Mouse (Mus musculus): ENCODE measurements around the gene Atp6v0a1. TPM values are rescaled to one million over a fixed set of nuclear protein-coding genes. Genes with fewer than 3 reads are reported as not detected.

Atp6v0a1 gene
- polyA plus RNA-seq, 1 experiment from 2014 or later: 45.9 TPM

DNA sequence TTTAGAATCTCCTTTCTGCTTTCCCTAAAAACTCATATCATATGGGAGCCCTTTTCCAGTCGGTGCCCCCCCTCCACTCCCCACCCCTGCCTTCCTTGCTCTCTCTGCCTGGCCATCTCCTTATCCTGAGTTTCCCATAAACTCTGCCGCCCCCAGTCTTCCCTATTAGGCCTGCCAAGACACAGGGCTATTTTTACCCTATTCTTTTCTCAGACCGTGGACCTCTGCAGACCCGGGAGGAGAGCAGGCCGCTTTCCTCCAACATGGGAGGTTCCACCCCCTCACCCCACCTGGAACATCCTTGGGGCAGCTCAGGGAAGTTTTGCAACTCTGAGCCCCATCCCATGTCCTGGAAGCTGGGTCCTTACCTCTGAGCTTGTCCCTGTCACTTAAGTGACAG, 41.9 kb upstream of the Atp6v0a1 start:
- Histone ChIP-seq H3K4me1 (ENCODE audit: control insufficient read depth, insufficient read depth, low read length) (peaks cover 9% of the 10 kb centered on the region; the same call in 1 of the 2 replicates), H3K27ac (ENCODE audit: low read depth, low read length) (no peak overlapping the region), H3K9ac (ENCODE audit: low read length) (no peak overlapping the region), H3K36me3 (ENCODE audit: control insufficient read depth, insufficient read depth, low read length) (no peaks in the 10 kb centered on the region), H3K27me3 (ENCODE audit: control insufficient read depth, insufficient read depth, low read length) (peaks cover 44% of the 10 kb centered on the region), H3K9me3 (ENCODE audit: control insufficient read depth, low read length) (no peaks in the 10 kb centered on the region), H3K4me3 (ENCODE audit: low read depth, low read length) (no peak overlapping the region), H3K4me2 (no peak overlapping the region)
- peak; percentile 28 for DNase-seq (ENCODE audit: low spot score, missing footprints)
- 68% methylated on average over 5 of the region's 5 CpGs for WGBS
- no peak for ATAC-seq (ENCODE audit: low FRiP score)

DNA sequence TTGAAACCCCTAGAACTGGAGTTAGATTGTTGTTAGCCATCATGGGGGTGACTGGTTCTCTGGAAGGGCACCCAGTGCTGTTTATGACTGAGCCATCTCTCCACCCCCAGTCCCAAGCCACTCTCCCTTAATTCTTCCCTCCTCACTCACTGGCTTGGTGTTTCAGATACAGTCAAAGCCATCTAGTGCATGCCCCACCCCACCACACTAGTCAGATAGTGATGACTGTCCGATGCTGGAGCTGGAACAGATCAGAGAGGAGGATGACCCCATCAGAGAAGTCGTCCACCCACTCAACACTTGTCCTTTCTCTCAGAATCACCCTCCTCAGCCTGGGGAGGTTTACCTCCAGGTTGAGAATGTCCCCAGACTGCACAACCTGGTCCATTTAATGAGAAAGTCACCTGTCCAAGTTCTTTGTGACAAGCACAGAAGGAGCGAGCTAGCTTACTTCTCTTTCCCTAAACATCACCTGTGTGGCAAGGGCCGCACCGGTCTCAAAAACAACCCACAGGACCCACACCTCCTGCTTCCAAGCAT, 41.3 kb upstream of the Atp6v0a1 start:
- H3K9ac ChIP-seq (ENCODE audit: low read length): no peak overlapping the region
- no peaks in the 10 kb centered on the region for H3K36me3 ChIP-seq (ENCODE audit: control insufficient read depth, insufficient read depth, low read length)
- H3K27ac ChIP-seq (ENCODE audit: low read depth, low read length): no peak overlapping the region
- peaks cover 46% of the 10 kb centered on the region for H3K27me3 ChIP-seq (ENCODE audit: control insufficient read depth, insufficient read depth, low read length)
- no peak overlapping the region for H3K4me2 ChIP-seq
- 89% methylated on average over 5 of the region's 5 CpGs for WGBS
- peak; percentile 82 for DNase-seq (ENCODE audit: low spot score, missing footprints)
- no peak overlapping the region for H3K4me3 ChIP-seq (ENCODE audit: low read depth, low read length)
- no peaks in the 10 kb centered on the region for H3K9me3 ChIP-seq (ENCODE audit: control insufficient read depth, low read length)
- H3K4me1 ChIP-seq (ENCODE audit: control insufficient read depth, insufficient read depth, low read length): peaks cover 9% of the 10 kb centered on the region; the same call in 1 of the 2 replicates
- no peak for ATAC-seq (ENCODE audit: low FRiP score)

DNA sequence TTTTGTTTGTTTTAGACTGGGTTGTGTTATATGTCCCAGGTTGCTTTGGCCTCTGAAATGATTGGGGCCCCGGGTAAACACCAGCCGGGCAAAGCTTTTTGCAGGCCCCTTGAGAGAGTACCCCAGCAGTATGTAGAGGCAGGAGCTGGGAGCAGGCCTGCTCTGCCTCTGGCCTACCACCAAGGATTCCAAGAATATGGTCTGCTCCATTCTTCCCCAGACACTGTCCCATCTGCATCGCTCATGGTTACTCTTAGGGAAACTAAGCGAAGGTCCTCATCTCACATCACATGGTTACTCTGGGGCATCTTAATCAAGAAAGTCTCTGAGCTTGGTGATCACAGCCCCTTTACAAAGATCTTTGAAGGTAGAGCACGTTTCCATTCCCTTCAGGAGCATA, 40.8 kb upstream of the Atp6v0a1 start:
- no peak overlapping the region for H3K4me2 ChIP-seq

GRCm38 (mm10) chr11:100969189-100969743, 40.0 kb upstream of the Atp6v0a1 start:
- Histone ChIP-seq H3K9me3 (ENCODE audit: control insufficient read depth, low read length) (no peaks in the 10 kb centered on the region), H3K27me3 (ENCODE audit: control insufficient read depth, insufficient read depth, low read length) (peaks cover 46% of the 10 kb centered on the region), H3K4me1 (ENCODE audit: control insufficient read depth, insufficient read depth, low read length) (peaks cover 9% of the 10 kb centered on the region; the same call in 1 of the 2 replicates), H3K27ac (ENCODE audit: low read depth, low read length) (no peak overlapping the region), H3K4me2 (peak overlapping the region; percentile 43), H3K9ac (ENCODE audit: low read length) (peak overlapping the region; percentile 20; the same call in 1 of the 2 replicates), H3K36me3 (ENCODE audit: control insufficient read depth, insufficient read depth, low read length) (no peaks in the 10 kb centered on the region), H3K4me3 (ENCODE audit: low read depth, low read length) (peak overlapping the region; percentile 29)
- WGBS: 6% methylated on average over 30 of the region's 35 CpGs
- no peak for ATAC-seq (ENCODE audit: low FRiP score)
- DNase-seq (ENCODE audit: low spot score, missing footprints): peak; percentile 85

More for the DNA sequence above, 40.8 kb upstream of the Atp6v0a1 start:
- 77% methylated on average over 5 of the region's 5 CpGs for WGBS
- peaks cover 9% of the 10 kb centered on the region; the same call in 1 of the 2 replicates for H3K4me1 ChIP-seq (ENCODE audit: control insufficient read depth, insufficient read depth, low read length)
- H3K27me3 ChIP-seq (ENCODE audit: control insufficient read depth, insufficient read depth, low read length): peaks cover 46% of the 10 kb centered on the region
- H3K9ac ChIP-seq (ENCODE audit: low read length): no peak overlapping the region
- H3K9me3 ChIP-seq (ENCODE audit: control insufficient read depth, low read length): no peaks in the 10 kb centered on the region
- ATAC-seq (ENCODE audit: low FRiP score): no peak
- H3K36me3 ChIP-seq (ENCODE audit: control insufficient read depth, insufficient read depth, low read length): no peaks in the 10 kb centered on the region
- H3K4me3 ChIP-seq (ENCODE audit: low read depth, low read length): no peak overlapping the region
- no peak overlapping the region for H3K27ac ChIP-seq (ENCODE audit: low read depth, low read length)
- DNase-seq (ENCODE audit: low spot score, missing footprints): no peak

GRCm38 (mm10) chr11:100969744-100970556, 39.3 kb upstream of the Atp6v0a1 start:
- Histone ChIP-seq H3K36me3 (ENCODE audit: control insufficient read depth, insufficient read depth, low read length) (no peaks in the 10 kb centered on the region), H3K27ac (ENCODE audit: low read depth, low read length) (no peak overlapping the region), H3K4me2 (peak overlapping the region; percentile 43), H3K9me3 (ENCODE audit: control insufficient read depth, low read length) (no peaks in the 10 kb centered on the region), H3K9ac (ENCODE audit: low read length) (peak overlapping the region; percentile 33), H3K27me3 (ENCODE audit: control insufficient read depth, insufficient read depth, low read length) (peaks cover 46% of the 10 kb centered on the region), H3K4me1 (ENCODE audit: control insufficient read depth, insufficient read depth, low read length) (peaks cover 9% of the 10 kb centered on the region; the same call in 1 of the 2 replicates), H3K4me3 (ENCODE audit: low read depth, low read length) (peak overlapping the region; percentile 29)
- DNase-seq (ENCODE audit: low spot score, missing footprints) (peak; percentile 94), ATAC-seq (ENCODE audit: low FRiP score) (no peak)
- under 1% methylated on average over 65 of the region's 65 CpGs for WGBS

DNA sequence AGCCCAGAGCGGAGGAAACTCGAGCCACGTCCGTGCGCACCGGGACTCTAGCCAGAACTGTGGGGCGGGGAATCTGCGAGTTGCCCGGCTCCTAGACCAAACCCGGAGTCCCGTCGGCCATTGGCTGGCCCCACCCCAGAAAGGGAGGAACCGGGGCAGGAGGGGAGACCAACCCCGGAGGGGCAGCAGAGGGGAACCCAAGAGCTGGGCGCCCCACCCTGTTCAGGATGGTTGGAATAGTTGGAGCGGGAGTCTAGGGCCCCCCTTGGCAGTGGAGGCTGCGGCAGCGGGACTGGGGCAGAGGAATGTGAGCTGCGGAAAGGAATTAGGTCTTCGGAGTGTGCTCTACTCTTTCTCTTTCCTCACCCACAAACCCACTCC, 38.7 kb upstream of the Atp6v0a1 start, which contains the start of gene Cavin1:
Gene Cavin1, minus strand, starts transcription at position 331 of the 381 bp plus-strand sequence.
- ATAC-seq (ENCODE audit: low FRiP score): no peak

DNA sequence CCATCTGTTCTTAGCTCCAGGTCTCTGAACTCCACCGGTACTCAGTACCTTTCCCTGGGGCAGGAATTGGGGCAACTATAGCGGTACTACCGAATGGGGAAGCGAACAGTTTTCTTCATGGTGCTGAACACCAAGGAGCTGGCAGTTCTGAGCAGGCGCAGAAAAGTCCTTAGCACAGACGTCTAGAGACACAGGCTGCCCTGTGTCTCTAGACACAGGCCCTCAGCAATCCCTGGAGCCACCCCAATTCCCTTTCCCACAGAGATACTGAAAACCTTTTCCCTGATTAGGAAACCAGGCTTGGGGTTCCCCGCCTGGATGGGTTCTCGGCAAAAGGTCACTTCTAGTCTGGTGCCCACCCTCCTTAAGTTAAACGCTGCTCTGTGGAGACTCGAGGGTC, 37.8 kb upstream of the Atp6v0a1 start:
- Histone ChIP-seq H3K27ac (ENCODE audit: low read depth, low read length) (no peak overlapping the region), H3K9ac (ENCODE audit: low read length) (no peak overlapping the region), H3K4me2 (no peak overlapping the region), H3K9me3 (ENCODE audit: control insufficient read depth, low read length) (no peaks in the 10 kb centered on the region), H3K4me3 (ENCODE audit: low read depth, low read length) (no peak overlapping the region), H3K4me1 (ENCODE audit: control insufficient read depth, insufficient read depth, low read length) (peaks cover 9% of the 10 kb centered on the region; the same call in 1 of the 2 replicates), H3K36me3 (ENCODE audit: control insufficient read depth, insufficient read depth, low read length) (no peaks in the 10 kb centered on the region), H3K27me3 (ENCODE audit: control insufficient read depth, insufficient read depth, low read length) (peaks cover 45% of the 10 kb centered on the region)
- DNase-seq (ENCODE audit: low spot score, missing footprints): peak; percentile 81
- ATAC-seq (ENCODE audit: low FRiP score): no peak
- 61% methylated on average over 10 of the region's 10 CpGs for WGBS

More for the DNA sequence above, 38.7 kb upstream of the Atp6v0a1 start, which contains the start of gene Cavin1:
- H3K27ac ChIP-seq (ENCODE audit: low read depth, low read length): no peak within 1 kb of the TSS
- H3K9ac ChIP-seq (ENCODE audit: low read length): peak within 1 kb of the TSS; percentile 33
- peaks cover 46% of the 10 kb centered on the region for H3K27me3 ChIP-seq (ENCODE audit: control insufficient read depth, insufficient read depth, low read length)
- peak within 1 kb of the TSS; percentile 29 for H3K4me3 ChIP-seq (ENCODE audit: low read depth, low read length)
- no peaks in the 10 kb centered on the region for H3K9me3 ChIP-seq (ENCODE audit: control insufficient read depth, low read length)
- no peaks in the 10 kb centered on the region for H3K36me3 ChIP-seq (ENCODE audit: control insufficient read depth, insufficient read depth, low read length)
- H3K4me1 ChIP-seq (ENCODE audit: control insufficient read depth, insufficient read depth, low read length): peaks cover 9% of the 10 kb centered on the region; the same call in 1 of the 2 replicates
- WGBS: under 1% methylated on average over 20 of the region's 20 CpGs
- peak within 1 kb of the TSS; percentile 43 for H3K4me2 ChIP-seq
- peak; percentile 92 for DNase-seq (ENCODE audit: low spot score, missing footprints)

GRCm38 (mm10) chr11:100973245-100973644, 36.0 kb upstream of the Atp6v0a1 start:
- no peak overlapping the region for H3K9ac ChIP-seq (ENCODE audit: low read length)
- H3K9me3 ChIP-seq (ENCODE audit: control insufficient read depth, low read length): no peaks in the 10 kb centered on the region
- H3K4me3 ChIP-seq (ENCODE audit: low read depth, low read length): no peak overlapping the region
- no peaks in the 10 kb centered on the region for H3K36me3 ChIP-seq (ENCODE audit: control insufficient read depth, insufficient read depth, low read length)
- ATAC-seq (ENCODE audit: low FRiP score): no peak
- H3K27ac ChIP-seq (ENCODE audit: low read depth, low read length): no peak overlapping the region
- no peak for DNase-seq (ENCODE audit: low spot score, missing footprints)
- H3K4me2 ChIP-seq: no peak overlapping the region
- peaks cover 9% of the 10 kb centered on the region; the same call in 1 of the 2 replicates for H3K4me1 ChIP-seq (ENCODE audit: control insufficient read depth, insufficient read depth, low read length)
- 94% methylated on average over 7 of the region's 7 CpGs for WGBS
- peaks cover 41% of the 10 kb centered on the region for H3K27me3 ChIP-seq (ENCODE audit: control insufficient read depth, insufficient read depth, low read length)

Measured in midbrain, embryonic 11.5 days (tissue).